Mouse (Mus musculus) thymus, adult 2 months (tissue): ENCODE measurements around the gene Slc17a5. TPM values are rescaled to one million over a fixed set of nuclear protein-coding genes. Genes with fewer than 3 reads are reported as not detected.
"Not testable (repeated sequence)": the region's sequence is repeated elsewhere in the genome, so short reads cannot be mapped to it uniquely, and the experiment has no call there.

Source experiments
- DNase-seq: peaks from one replicate; pipeline ENCODE4 v3.0.0; 2021
- H3K27ac ChIP-seq: fragments of 200-500 bp; 2 replicates; pipeline ENCODE4 v1.5.1; 2012; ENCODE audit warnings: low read length, control low read depth; ENCODE audit not compliant: control insufficient read depth, insufficient read depth
- H3K27me3 ChIP-seq: fragments of 200-500 bp; 2 replicates; pipeline ENCODE4 v1.6.1; 2012; ENCODE audit warnings: mild to moderate bottlenecking, low read length, moderate library complexity, mixed read lengths; ENCODE audit not compliant: control insufficient read depth, insufficient read depth
- H3K36me3 ChIP-seq: fragments of 200-500 bp; 2 replicates; pipeline ENCODE4 v1.6.1; 2012; ENCODE audit warnings: mild to moderate bottlenecking, low read length, moderate library complexity; ENCODE audit not compliant: control insufficient read depth, insufficient read depth
- H3K4me1 ChIP-seq: fragments of 200-500 bp; replicated peaks from 2 replicates; pipeline ENCODE4 v1.6.1; 2012; ENCODE audit warnings: low read length; ENCODE audit not compliant: control insufficient read depth, insufficient read depth
- H3K4me3 ChIP-seq: fragments of 200-500 bp; 2 replicates; pipeline ENCODE4 v1.5.1; 2012; ENCODE audit warnings: mild to moderate bottlenecking, low read length, control low read depth, moderate library complexity; ENCODE audit not compliant: control insufficient read depth, insufficient read depth
- CTCF ChIP-seq: fragments of 200-500 bp; IDR thresholded peaks from 2 replicates; pipeline ENCODE4 v1.5.1; 2012; ENCODE audit warnings: mild to moderate bottlenecking, control low read depth, low read length, moderate library complexity, borderline replicate concordance; ENCODE audit not compliant: control insufficient read depth, poor library complexity, insufficient read depth; ENCODE audit errors: extremely low read depth
- POLR2A ChIP-seq: fragments of 200-500 bp; IDR thresholded peaks from 2 replicates; pipeline ENCODE4 v1.6.1; 2012; ENCODE audit warnings: mild to moderate bottlenecking, low read length, control low read depth, moderate library complexity; ENCODE audit not compliant: control insufficient read depth, poor library complexity, insufficient read depth; ENCODE audit errors: extremely low read depth
- WGBS: fragments of 180-500 bp; shearing (Covaris S2); methylation state at CpG from one replicate; pipeline ENCODE4 v1.1.7; 2018; 5-methylcytosine and 5-hydroxymethylcytosine counted together
- polyA plus RNA-seq: library from polyadenylated mRNA; depleted of rRNA; stranded (reverse); fragments of >200 nt; gene quantifications from 2 replicates; pipeline ENCODE4 v1.2.3, GENCODE M21; 2012; rRNA removed

Slc17a5 gene
- polyA plus RNA-seq, 1 experiment: 16.6 TPM

GRCm38 (mm10) chr9:78493171-78493570 is 94.7 kb downstream of the Slc17a5 start:
- DNase-seq: no peak
- TF ChIP-seq POLR2A (no peak), CTCF (no peak)
- no peaks in the 10 kb centered on the region for H3K27me3 ChIP-seq
- 73% methylated on average over 7 of the region's 7 CpGs for WGBS
- H3K27ac ChIP-seq: no peak overlapping the region
- no peaks in the 10 kb centered on the region for H3K36me3 ChIP-seq
- H3K4me3 ChIP-seq: no peak overlapping the region
- no peaks in the 10 kb centered on the region for H3K4me1 ChIP-seq

DNA sequence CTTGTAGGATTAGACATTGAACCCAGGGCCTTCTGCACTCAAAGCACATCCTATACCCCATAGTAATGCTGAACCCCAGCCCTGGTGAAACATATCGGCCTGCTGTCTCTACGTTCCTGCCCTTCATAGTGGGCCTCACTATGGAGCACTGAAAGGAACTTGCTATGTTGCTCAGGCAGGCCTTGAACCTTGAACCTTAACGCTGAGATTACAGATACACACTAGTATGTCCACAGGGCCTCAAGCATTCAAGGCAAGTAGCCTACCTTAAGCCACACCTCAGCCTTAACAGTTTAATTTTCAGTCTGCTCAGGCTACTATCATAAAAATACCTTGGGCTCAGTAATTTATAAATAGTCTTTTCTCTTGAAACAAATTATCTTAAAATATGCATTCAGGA is 95.6 kb downstream of the Slc17a5 start:
- Histone ChIP-seq H3K27ac (no peak overlapping the region), H3K4me3 (no peak overlapping the region), H3K36me3 (no peaks in the 10 kb centered on the region), H3K27me3 (no peaks in the 10 kb centered on the region), H3K4me1 (no peaks in the 10 kb centered on the region)
- WGBS: 99% methylated on average over 3 of the region's 3 CpGs
- TF ChIP-seq CTCF (no peak), POLR2A (no peak)
- DNase-seq: no peak

DNA sequence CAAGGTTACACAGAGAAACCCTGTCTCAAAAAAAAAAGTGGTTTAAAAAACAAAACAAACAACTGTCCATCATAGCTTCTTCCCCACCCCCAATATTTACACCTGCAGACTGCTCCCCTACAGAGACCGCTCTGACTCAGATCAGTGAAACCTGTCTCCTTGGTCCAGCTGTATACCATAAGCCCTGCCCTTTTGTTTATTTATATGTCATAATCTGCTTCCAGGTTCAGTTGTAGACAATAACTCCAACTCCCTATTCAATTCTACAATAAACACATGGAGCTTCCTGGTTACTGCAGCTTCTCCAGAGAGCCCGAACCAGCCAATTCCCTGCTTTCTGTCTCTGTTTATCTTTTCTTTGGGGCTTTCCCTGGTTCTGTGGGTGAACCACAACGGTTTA is 96.7 kb downstream of the Slc17a5 start:
- no peak overlapping the region for H3K4me3 ChIP-seq
- DNase-seq: no peak
- H3K27ac ChIP-seq: no peak overlapping the region
- H3K27me3 ChIP-seq: no peaks in the 10 kb centered on the region
- WGBS: 89% methylated on average over 3 of the region's 3 CpGs
- no peaks in the 10 kb centered on the region for H3K36me3 ChIP-seq
- no peak for TF ChIP-seq POLR2A
- TF ChIP-seq CTCF: no peak
- H3K4me1 ChIP-seq: no peaks in the 10 kb centered on the region

- H3K27ac ChIP-seq: no peak within 1 kb of the TSS
- no peaks in the 10 kb centered on the region for H3K36me3 ChIP-seq
- DNase-seq: peak; percentile 60
- H3K27me3 ChIP-seq: no peaks in the 10 kb centered on the region
- TF ChIP-seq CTCF (no peak), POLR2A (no peak)
- WGBS: under 1% methylated on average over 19 of the region's 20 CpGs
- H3K4me3 ChIP-seq: peak within 1 kb of the TSS; percentile 26
- no peaks in the 10 kb centered on the region for H3K4me1 ChIP-seq
These were observed 98.9 kb downstream of the Slc17a5 start, which contains the start of gene Eef1a1 for GRCm38 (mm10) chr9:78488890-78489420. Gene Eef1a1 (minus strand): TSS chr9:78489151.

- DNase-seq, H3K27me3 ChIP-seq, H3K4me3 ChIP-seq, H3K4me1 ChIP-seq, H3K27ac ChIP-seq, H3K36me3 ChIP-seq: not testable (repeated sequence)
- 96% methylated on average over 5 of the region's 5 CpGs for WGBS
These were observed 99.8 kb downstream of the Slc17a5 start for GRCm38 (mm10) chr9:78488021-78488420.

Other genes starting within 250 kb of the Slc17a5 start
- 1.4 and 2.1 TPM in 2 replicates for gene Gsta2, start 232.3 kb downstream of the Slc17a5 start, polyA plus RNA-seq
- 0.19 TPM in 1 of 2 replicates, not detected in the other for gene Dppa5a, start 219.9 kb downstream of the Slc17a5 start, polyA plus RNA-seq
- gene Ooep, start 209.3 kb downstream of the Slc17a5 start, polyA plus RNA-seq: 0.65 and 0.71 TPM in 2 replicates
- 0.11 and 0.19 TPM in 2 replicates for gene Ddx43, start 192.3 kb downstream of the Slc17a5 start, polyA plus RNA-seq
- gene Cgas, start 144.8 kb downstream of the Slc17a5 start, polyA plus RNA-seq: 1.5 and 1.8 TPM in 2 replicates
- gene Mto1, start 139.8 kb downstream of the Slc17a5 start, polyA plus RNA-seq: 22.5 and 24.3 TPM in 2 replicates
- gene Gm17324, start 139.3 kb downstream of the Slc17a5 start, polyA plus RNA-seq: 0.19 TPM in 1 of 2 replicates, not detected in the other
- gene Eef1a1, start 98.9 kb downstream of the Slc17a5 start, polyA plus RNA-seq: 4,171 and 4,540 TPM in 2 replicates
- 0.17 and 0.23 TPM in 2 replicates for gene Cd109, start 27.5 kb upstream of the Slc17a5 start, polyA plus RNA-seq